Mouse (Mus musculus) kidney, adult 2 months (tissue): Measurements from ENCODE around the gene Nrxn3. TPM values are rescaled to one million over a fixed set of nuclear protein-coding genes. Genes with fewer than 3 reads are reported as not detected.

Experiments used
- DNase-seq: peaks from one replicate; pipeline ENCODE4 v3.0.0; 2021
- H3K27ac ChIP-seq: fragments of 200-500 bp; 2 replicates; pipeline ENCODE4 v1.5.1; 2012; ENCODE audit warnings: low read depth, low read length, control low read depth, inconsistent platforms; ENCODE audit not compliant: insufficient read depth
- H3K27me3 ChIP-seq: fragments of 200-500 bp; replicated peaks from 2 replicates; pipeline ENCODE4 v1.6.1; 2012; ENCODE audit warnings: mild to moderate bottlenecking, moderate library complexity, low read length, inconsistent platforms; ENCODE audit not compliant: control insufficient read depth, insufficient read depth
- H3K36me3 ChIP-seq: fragments of 200-500 bp; 2 replicates; pipeline ENCODE4 v1.6.1; 2012; ENCODE audit warnings: mild to moderate bottlenecking, moderate library complexity, low read length, inconsistent platforms; ENCODE audit not compliant: control insufficient read depth, insufficient read depth
- H3K4me1 ChIP-seq: fragments of 200-500 bp; 2 replicates; pipeline ENCODE4 v1.6.1; 2011; ENCODE audit warnings: low read length; ENCODE audit not compliant: control insufficient read depth, insufficient read depth
- H3K4me3 ChIP-seq: fragments of 200-500 bp; 2 replicates; pipeline ENCODE4 v1.5.1; 2011; ENCODE audit warnings: mild to moderate bottlenecking, low read depth, low read length, control low read depth; ENCODE audit not compliant: insufficient read depth
- CTCF ChIP-seq: fragments of 200-500 bp; conservative IDR thresholded peaks from 2 replicates; pipeline ENCODE4 v1.5.1; 2011; ENCODE audit warnings: low read depth, mild to moderate bottlenecking, control low read depth, low read length, moderate library complexity, mixed read lengths; ENCODE audit not compliant: insufficient read depth, insufficient read length
- POLR2A ChIP-seq: fragments of 200-500 bp; IDR thresholded peaks from one replicate; pipeline ENCODE4 v1.6.1; 2011; ENCODE audit warnings: low read depth, low read length, control low read depth
- WGBS: fragments of 180-500 bp; shearing (Covaris S2); methylation state at CpG from one replicate; pipeline ENCODE4 v1.1.7; 2018; 5-methylcytosine and 5-hydroxymethylcytosine counted together
- polyA plus RNA-seq: library from polyadenylated mRNA; depleted of rRNA; stranded (reverse); fragments of >200 nt; gene quantifications from 2 replicates; pipeline ENCODE4 v1.2.3, GENCODE M21; 2012

Gene Nrxn3
- polyA plus RNA-seq, 1 experiment, result 0.39 TPM

- TF ChIP-seq CTCF, result no peak
- TF ChIP-seq POLR2A, result no peak
- no peaks in the 10 kb centered on the region for H3K4me1 ChIP-seq
- DNase-seq, result no peak
- H3K27me3 ChIP-seq, result 0 out of 2 replicates have a peak, but pooled peaks cover 2% of the 10 kb centered on the region
- WGBS, result 60% methylated on average over 4 of the region's 4 CpGs
- no peaks in the 10 kb centered on the region for H3K36me3 ChIP-seq
- no peak overlapping the region for H3K27ac ChIP-seq
- H3K4me3 ChIP-seq, result no peak overlapping the region
These were observed 264.4 kb downstream of the Nrxn3 start for GRCm38 (mm10) chr12:88987046-88987445.

GRCm38 (mm10) chr12:88990753-88991152 is 268.1 kb downstream of the Nrxn3 start:
- H3K27ac ChIP-seq, result no peak overlapping the region
- no peaks in the 10 kb centered on the region for H3K27me3 ChIP-seq
- H3K4me1 ChIP-seq, result no peaks in the 10 kb centered on the region
- 88% methylated on average over 5 of the region's 5 CpGs for WGBS
- DNase-seq, result no peak
- no peak overlapping the region for H3K4me3 ChIP-seq
- TF ChIP-seq CTCF (no peak), POLR2A (no peak)
- no peaks in the 10 kb centered on the region for H3K36me3 ChIP-seq

GRCm38 (mm10) chr12:88992141-88992540 is 269.5 kb downstream of the Nrxn3 start:
- Histone ChIP-seq H3K36me3 (no peaks in the 10 kb centered on the region), H3K4me1 (no peaks in the 10 kb centered on the region), H3K4me3 (no peak overlapping the region), H3K27ac (no peak overlapping the region), H3K27me3 (no peaks in the 10 kb centered on the region)
- no peak for TF ChIP-seq POLR2A
- TF ChIP-seq CTCF, result peak; percentile 39; the same call in 1 of the 2 replicates
- WGBS, result 0% methylated on average over 2 of the region's 2 CpGs
- peak; percentile 34 for DNase-seq

GRCm38 (mm10) chr12:88993788-88994187 is 271.1 kb downstream of the Nrxn3 start:
- Histone ChIP-seq H3K4me1 (no peaks in the 10 kb centered on the region), H3K27me3 (no peaks in the 10 kb centered on the region), H3K4me3 (no peak overlapping the region), H3K36me3 (no peaks in the 10 kb centered on the region), H3K27ac (no peak overlapping the region)
- TF ChIP-seq POLR2A, result no peak
- no peak for TF ChIP-seq CTCF
- 87% methylated on average over 4 of the region's 4 CpGs for WGBS
- no peak for DNase-seq

GRCm38 (mm10) chr12:89016436-89016835 is 293.8 kb downstream of the Nrxn3 start:
- Histone ChIP-seq H3K27ac (no peak overlapping the region), H3K36me3 (no peaks in the 10 kb centered on the region), H3K4me1 (no peaks in the 10 kb centered on the region), H3K27me3 (no peaks in the 10 kb centered on the region), H3K4me3 (no peak overlapping the region)
- no peak for TF ChIP-seq CTCF
- no peak for TF ChIP-seq POLR2A
- 73% methylated on average over 1 of the region's 1 CpGs for WGBS
- no peak for DNase-seq

GRCm38 (mm10) chr12:89025180-89025579 is 302.5 kb downstream of the Nrxn3 start:
- Histone ChIP-seq H3K4me3 (no peak overlapping the region), H3K27me3 (no peaks in the 10 kb centered on the region), H3K4me1 (no peaks in the 10 kb centered on the region), H3K36me3 (no peaks in the 10 kb centered on the region), H3K27ac (no peak overlapping the region)
- TF ChIP-seq POLR2A (no peak), CTCF (no peak)
- DNase-seq, result no peak
- 93% methylated on average over 1 of the region's 1 CpGs for WGBS

- TF ChIP-seq CTCF, result no peak
- TF ChIP-seq POLR2A, result no peak
- Histone ChIP-seq H3K27ac (no peak overlapping the region), H3K36me3 (no peaks in the 10 kb centered on the region), H3K4me1 (no peaks in the 10 kb centered on the region), H3K4me3 (no peak overlapping the region), H3K27me3 (no peaks in the 10 kb centered on the region)
- peak; percentile 16 for DNase-seq
- WGBS, result 63% methylated on average over 4 of the region's 4 CpGs
These were observed 313.4 kb downstream of the Nrxn3 start for GRCm38 (mm10) chr12:89035984-89036618.
